Mouse (Mus musculus) CD4-positive helper T cell, adult 2 months (primary cell): ENCODE results near the gene Tex261.

Experiments used
- DNase-seq: peaks from one replicate; pipeline ENCODE4 v3.0.0-alpha.2; 2012; ENCODE audit warnings: low read depth, missing footprints, low spot score

Tex261 gene

GRCm38 (mm10) chr6:83762344-83762743 lies 13.3 kb downstream of the Tex261 start, which contains the start of gene Ankrd53:
Ankrd53 (plus strand) TSS chr6:83762644.
- no peak for DNase-seq

- no peak for DNase-seq
These were observed 19.6 kb downstream of the Tex261 start for GRCm38 (mm10) chr6:83756051-83756450.

- DNase-seq, result peak; percentile 45
These were observed 25.4 kb downstream of the Tex261 start for GRCm38 (mm10) chr6:83750171-83750684.

GRCm38 (mm10) chr6:83749286-83749685 lies 26.3 kb downstream of the Tex261 start:
- DNase-seq, result no peak

- no peak for DNase-seq
These were observed 30.1 kb downstream of the Tex261 start for GRCm38 (mm10) chr6:83745466-83745865.

GRCm38 (mm10) chr6:83744557-83744956 lies 31.1 kb downstream of the Tex261 start:
- no peak for DNase-seq

GRCm38 (mm10) chr6:83744126-83744525 lies 31.5 kb downstream of the Tex261 start:
- DNase-seq, result no peak

GRCm38 (mm10) chr6:83743212-83743611 lies 32.4 kb downstream of the Tex261 start:
- DNase-seq, result no peak

GRCm38 (mm10) chr6:83742761-83743160 lies 32.9 kb downstream of the Tex261 start, which contains the start of gene Atp6v1b1:
Atp6v1b1 (plus strand) TSS chr6:83742990.
- DNase-seq, result no peak

- DNase-seq, result no peak
These were observed 37.0 kb downstream of the Tex261 start for GRCm38 (mm10) chr6:83738596-83738995.

GRCm38 (mm10) chr6:83737311-83737710 lies 38.3 kb downstream of the Tex261 start:
- DNase-seq, result no peak

GRCm38 (mm10) chr6:83731128-83731527 lies 44.5 kb downstream of the Tex261 start:
- DNase-seq, result peak; percentile 63

GRCm38 (mm10) chr6:83729350-83729970 lies 46.2 kb downstream of the Tex261 start:
- no peak for DNase-seq

GRCm38 (mm10) chr6:83728488-83728887 lies 47.1 kb downstream of the Tex261 start:
- peak; percentile 27 for DNase-seq

- peak; percentile 30 for DNase-seq
These were observed 48.4 kb downstream of the Tex261 start for GRCm38 (mm10) chr6:83727178-83727577.

- no peak for DNase-seq
These were observed 53.1 kb downstream of the Tex261 start for GRCm38 (mm10) chr6:83722526-83722925.
